Mouse (Mus musculus) liver, embryonic 14.5 days (tissue): ENCODE results near the gene Btbd9. TPM values are rescaled to one million over a fixed set of nuclear protein-coding genes. Genes with fewer than 3 reads are reported as not detected.

Experiments used
- ATAC-seq: fragments of 200-750 bp; cut with Nextera tagmentation; 2 replicates; pipeline ENCODE4 v1.8.0; 2017; ENCODE audit warnings: moderate number of reproducible peaks, mild to moderate bottlenecking, moderate library complexity; ENCODE audit not compliant: insufficient read depth
- DNase-seq, 3 experiments: peaks; one replicate each; pipeline ENCODE4 v3.0.0-alpha.2; 2012 to 2013; ENCODE audit warnings: low read depth in 3 of 3, low spot score in 3 of 3
- H3K27ac ChIP-seq: fragments of 300-500 bp; sonication (generic); 2 replicates; pipeline ENCODE4 v1.5.1; 2014; ENCODE audit warnings: moderate library complexity, mild to moderate bottlenecking, control low read depth, inconsistent platforms
- H3K27me3 ChIP-seq: fragments of 300-500 bp; sonication (generic); 2 replicates; pipeline ENCODE4 v1.6.1; 2014; ENCODE audit warnings: mild to moderate bottlenecking, low read length, moderate library complexity; ENCODE audit not compliant: control insufficient read depth, insufficient read depth
- H3K36me3 ChIP-seq: fragments of 300-500 bp; sonication (generic); replicated peaks from 2 replicates; pipeline ENCODE4 v1.6.1; 2014; ENCODE audit warnings: low read depth; ENCODE audit not compliant: control insufficient read depth, insufficient read depth
- H3K4me1 ChIP-seq, 2 experiments: fragments of 200-500 bp in 1 of 2; fragments of 300-500 bp in 1 of 2; sonication (generic) in 1 of 2; replicated peaks; 2 replicates each; pipeline ENCODE4 v1.6.1; 2012 to 2014; ENCODE audit warnings: antibody characterized with exemption in 1 of 2, inconsistent platforms in 1 of 2, low read length in 1 of 2; ENCODE audit not compliant: control insufficient read depth in 2 of 2, insufficient read depth in 2 of 2
- H3K4me2 ChIP-seq: fragments of 300-500 bp; sonication (generic); 2 replicates; pipeline ENCODE4 v1.6.1; 2014; ENCODE audit warnings: low read depth, mild to moderate bottlenecking, control low read depth, moderate library complexity
- H3K4me3 ChIP-seq, 2 experiments: fragments of 200-500 bp in 1 of 2; fragments of 300-500 bp in 1 of 2; sonication (generic) in 1 of 2; 2 replicates each; pipeline ENCODE4 v1.5.1; 2012 to 2014; ENCODE audit warnings: low read depth in 2 of 2, low read length in 2 of 2, mild to moderate bottlenecking in 2 of 2, control low read depth in 1 of 2, inconsistent platforms in 1 of 2, moderate library complexity in 1 of 2; ENCODE audit not compliant: insufficient read depth in 1 of 2
- H3K9ac ChIP-seq: fragments of 300-500 bp; sonication (generic); replicated peaks from 2 replicates; pipeline ENCODE4 v1.6.1; 2014; ENCODE audit warnings: mild to moderate bottlenecking, control low read depth, moderate library complexity
- H3K9me3 ChIP-seq: fragments of 300-500 bp; sonication (generic); 2 replicates; pipeline ENCODE4 v1.6.1; 2016; ENCODE audit warnings: low read length, mixed read lengths; ENCODE audit not compliant: control insufficient read depth
- CTCF ChIP-seq: IDR thresholded peaks from 2 replicates; pipeline ENCODE4 v1.5.1; 2016; ENCODE audit warnings: antibody characterized with exemption, low read depth, control low read depth
- EP300 ChIP-seq: IDR thresholded peaks from 2 replicates; pipeline ENCODE4 v1.6.1; 2016; ENCODE audit warnings: antibody characterized with exemption, low read depth
- WGBS: fragments of 180-500 bp; shearing (Covaris S2); extraction: QIAGEN DNeasy Blood & Tissue Kit; methylation state at CpG from one replicate; pipeline ENCODE4 v1.1.7; 2014; ENCODE audit not compliant: insufficient replicate concordance; 5-methylcytosine and 5-hydroxymethylcytosine counted together
- polyA plus RNA-seq, 2 experiments: library from polyadenylated mRNA; depleted of rRNA in 1 of 2; stranded (reverse) in 1 of 2; unstranded in 1 of 2; fragments of >200 nt; fragmentation: Nextera tagmentation in 1 of 2; extraction: Ambion mirVana in 1 of 2; gene quantifications; 2 replicates each; pipeline versions ENCODE4 v1.2.1 to v1.2.3; 2012 to 2014

Btbd9 gene
- polyA plus RNA-seq, 2 experiments: 2.7 to 9.6 TPM

- Histone ChIP-seq H3K4me2 (no peak overlapping the region), H3K4me1 (no peaks in the 10 kb centered on the region), H3K9ac (no peak overlapping the region), H3K4me3 (no peak overlapping the region), H3K27ac (no peak overlapping the region), H3K9me3 (no peaks in the 10 kb centered on the region), H3K27me3 (no peaks in the 10 kb centered on the region), H3K36me3 (no peaks in the 10 kb centered on the region; the same call in 1 of the 2 replicates)
- TF ChIP-seq EP300 (no peak), CTCF (no peak)
- DNase-seq: no peak
- no peak for ATAC-seq
- WGBS: 82% methylated on average over 17 of the region's 17 CpGs
These were observed 371.0 kb downstream of the Btbd9 start for GRCm38 (mm10) chr17:30205062-30205825.

GRCm38 (mm10) chr17:30200283-30200682, 376.0 kb downstream of the Btbd9 start:
- no peaks in the 10 kb centered on the region for H3K27me3 ChIP-seq
- whole genome bisulfite sequencing: 70% methylated on average over 4 of the region's 4 CpGs

GRCm38 (mm10) chr17:30199374-30200247, 376.7 kb downstream of the Btbd9 start:
- DNase-seq: no peak

More at GRCm38 (mm10) chr17:30200283-30200682, 376.0 kb downstream of the Btbd9 start:
- Histone ChIP-seq H3K27ac (no peak overlapping the region), H3K36me3 (no peaks in the 10 kb centered on the region), H3K9me3 (no peaks in the 10 kb centered on the region), H3K9ac (no peak overlapping the region), H3K4me2 (no peak overlapping the region), H3K4me1 (no peaks in the 10 kb centered on the region), H3K4me3 (no peak overlapping the region)
- DNase-seq (no peak), ATAC-seq (no peak)
- TF ChIP-seq CTCF (no peak), EP300 (no peak)

GRCm38 (mm10) chr17:30198422-30198821, 377.9 kb downstream of the Btbd9 start:
- Histone ChIP-seq H3K4me2 (no peak overlapping the region), H3K27me3 (no peaks in the 10 kb centered on the region), H3K27ac (no peak overlapping the region), H3K9me3 (no peaks in the 10 kb centered on the region), H3K4me3 (no peak overlapping the region), H3K9ac (no peak overlapping the region), H3K4me1 (no peaks in the 10 kb centered on the region), H3K36me3 (no peaks in the 10 kb centered on the region)
- WGBS: 77% methylated on average over 10 of the region's 10 CpGs
- DNase-seq (no peak), ATAC-seq (no peak)
- TF ChIP-seq EP300 (no peak), CTCF (no peak)

More at GRCm38 (mm10) chr17:30199374-30200247, 376.7 kb downstream of the Btbd9 start:
- Histone ChIP-seq H3K27ac (no peak overlapping the region), H3K9ac (no peak overlapping the region), H3K36me3 (no peaks in the 10 kb centered on the region), H3K4me3 (no peak overlapping the region), H3K9me3 (no peaks in the 10 kb centered on the region), H3K4me2 (no peak overlapping the region), H3K4me1 (no peaks in the 10 kb centered on the region), H3K27me3 (no peaks in the 10 kb centered on the region)
- TF ChIP-seq CTCF (0 out of 2 replicates have a peak, but pooled peaks have one; percentile 9), EP300 (no peak)
- 72% methylated on average over 13 of the region's 13 CpGs for WGBS
- ATAC-seq: no peak
